Mouse (Mus musculus) limb, embryonic 11.5 days (tissue): ENCODE measurements around the gene Ankrd45. TPM values are rescaled to one million over a fixed set of nuclear protein-coding genes. Genes with fewer than 3 reads are reported as not detected.
A peak's percentile ranks its signal among the peaks of the same experiment; 100 is the strongest.
"Not testable (repeated sequence)": the region's sequence is repeated elsewhere in the genome, so short reads cannot be mapped to it uniquely, and the experiment has no call there.

Experiments used
- ATAC-seq: fragments of 200-750 bp; cut with Nextera tagmentation; 2 replicates; pipeline ENCODE4 v1.8.0; 2017; ENCODE audit warnings: low read depth; ENCODE audit not compliant: insufficient number of reproducible peaks, low FRiP score, low TSS enrichment
- DNase-seq: peaks from one replicate; pipeline ENCODE4 v3.0.0-alpha.2; 2015; ENCODE audit warnings: low spot score
- H3K27ac ChIP-seq: fragments of 300-500 bp; sonication (generic); replicated peaks from 2 replicates; pipeline ENCODE4 v1.5.1; 2014; ENCODE audit warnings: low read depth, mild to moderate bottlenecking, low read length
- H3K27me3 ChIP-seq: fragments of 300-500 bp; sonication (generic); 2 replicates; pipeline ENCODE4 v1.6.1; 2014; ENCODE audit warnings: mild to moderate bottlenecking, low read length, mixed read lengths; ENCODE audit not compliant: control insufficient read depth, insufficient read depth
- H3K36me3 ChIP-seq: fragments of 300-500 bp; sonication (generic); 2 replicates; pipeline ENCODE4 v1.6.1; 2014; ENCODE audit warnings: mild to moderate bottlenecking, low read length, moderate library complexity, mixed read lengths; ENCODE audit not compliant: control insufficient read depth, insufficient read depth
- H3K4me1 ChIP-seq: fragments of 300-500 bp; sonication (generic); 2 replicates; pipeline ENCODE4 v1.6.1; 2014; ENCODE audit warnings: low read length, mixed read lengths; ENCODE audit not compliant: control insufficient read depth, insufficient read depth
- H3K4me2 ChIP-seq: fragments of 300-500 bp; sonication (generic); 2 replicates; pipeline ENCODE4 v1.6.1; 2014; ENCODE audit warnings: low read depth, mild to moderate bottlenecking, moderate library complexity; ENCODE audit not compliant: severe bottlenecking
- H3K4me3 ChIP-seq: fragments of 300-500 bp; sonication (generic); 2 replicates; pipeline ENCODE4 v1.5.1; 2014; ENCODE audit warnings: low read depth, low read length
- H3K9ac ChIP-seq: fragments of 300-500 bp; sonication (generic); 2 replicates; pipeline ENCODE4 v1.6.1; 2014; ENCODE audit warnings: mild to moderate bottlenecking, low read length
- H3K9me3 ChIP-seq: fragments of 300-500 bp; sonication (generic); 2 replicates; pipeline ENCODE4 v1.6.1; 2016; ENCODE audit warnings: low read length; ENCODE audit not compliant: control insufficient read depth
- WGBS: fragments of 180-500 bp; shearing (Covaris S2); extraction: QIAGEN DNeasy Blood & Tissue Kit; methylation state at CpG from one replicate; pipeline ENCODE4 v1.1.7; 2014; 5-methylcytosine and 5-hydroxymethylcytosine counted together
- polyA plus RNA-seq: library from polyadenylated mRNA; unstranded; fragments of >200 nt; fragmentation: Nextera tagmentation; extraction: Ambion mirVana; gene quantifications from 2 replicates; pipeline ENCODE4 v1.2.1, GENCODE M21; 2014

Ankrd45 gene
- polyA plus RNA-seq, 1 experiment from 2014 or later: 3.8 TPM

DNA sequence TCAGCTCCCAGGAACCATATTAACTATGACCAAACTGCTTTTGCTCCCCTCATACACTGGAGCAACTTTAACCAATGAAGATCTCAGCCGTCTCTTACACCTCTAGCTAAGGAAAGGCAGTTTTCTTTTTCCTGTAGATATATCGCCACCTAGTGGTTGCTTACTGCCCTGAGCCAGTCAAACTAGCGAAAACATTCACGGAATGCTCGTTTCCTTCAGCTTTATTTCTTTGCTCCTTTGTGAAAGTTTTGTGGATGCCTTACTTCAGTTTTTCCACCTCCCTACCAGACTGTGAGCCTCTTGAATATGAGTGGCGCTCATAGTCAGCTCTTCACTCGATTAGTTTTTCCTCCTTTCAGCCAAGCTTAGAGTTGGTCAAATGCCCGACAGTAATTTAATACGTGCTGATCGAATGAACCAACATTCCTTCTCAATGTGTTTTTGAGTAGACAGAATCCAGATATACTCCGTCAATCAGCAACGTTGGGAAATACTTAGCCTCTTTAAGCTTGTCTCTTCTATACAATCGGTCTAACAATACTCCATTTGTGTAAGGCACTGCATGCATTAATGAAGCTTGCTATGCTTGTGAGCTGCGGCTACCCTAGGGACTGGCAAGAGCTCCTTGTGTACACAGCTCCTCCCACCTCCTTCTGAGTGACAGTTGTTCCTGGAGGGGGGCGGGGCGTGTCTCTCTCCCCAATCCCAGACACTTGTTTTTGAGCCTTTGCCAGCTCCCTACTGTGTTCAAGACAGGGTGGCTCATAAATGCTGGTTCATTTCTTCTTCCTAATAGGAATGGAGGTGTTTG lies 53.3 kb downstream of the Ankrd45 start:
- Histone ChIP-seq H3K4me1 (no peaks in the 10 kb centered on the region), H3K27ac (no peak overlapping the region; the same call in 1 of the 2 replicates), H3K27me3 (no peaks in the 10 kb centered on the region), H3K9ac (peak overlapping the region; percentile 48; the same call in 1 of the 2 replicates), H3K4me3 (peak overlapping the region; percentile 37), H3K36me3 (no peaks in the 10 kb centered on the region), H3K9me3 (no peaks in the 10 kb centered on the region), H3K4me2 (peak overlapping the region; percentile 58)
- ATAC-seq: peak; percentile 91
- under 1% methylated on average over 16 of the region's 16 CpGs for WGBS
- DNase-seq: peak; percentile 83

DNA sequence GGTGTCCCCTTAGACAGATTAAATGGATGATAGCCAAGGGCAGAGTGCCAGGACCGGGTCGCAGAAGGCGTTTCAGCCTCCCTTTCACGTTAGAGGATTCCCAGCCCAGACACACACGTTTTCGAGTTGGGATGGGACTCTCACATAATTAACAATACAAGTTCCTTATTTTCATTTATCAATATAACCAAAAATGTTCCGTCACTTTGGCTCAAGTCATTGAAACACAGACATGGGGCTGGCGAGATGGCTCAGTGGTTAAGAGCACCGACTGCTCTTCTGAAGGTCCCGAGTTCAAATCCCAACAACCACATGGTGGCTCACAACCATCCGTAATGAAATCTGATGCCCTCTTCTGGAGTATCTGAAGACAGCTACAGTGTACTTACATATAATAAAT lies 53.9 kb downstream of the Ankrd45 start:
- H3K27me3 ChIP-seq, H3K36me3 ChIP-seq, H3K4me3 ChIP-seq, DNase-seq, H3K4me1 ChIP-seq, H3K9me3 ChIP-seq, H3K9ac ChIP-seq, H3K4me2 ChIP-seq, H3K27ac ChIP-seq: not testable (repeated sequence)
- WGBS: 67% methylated on average over 11 of the region's 11 CpGs
- ATAC-seq: 0 out of 2 replicates have a peak, but pooled peaks have one; percentile 9

DNA sequence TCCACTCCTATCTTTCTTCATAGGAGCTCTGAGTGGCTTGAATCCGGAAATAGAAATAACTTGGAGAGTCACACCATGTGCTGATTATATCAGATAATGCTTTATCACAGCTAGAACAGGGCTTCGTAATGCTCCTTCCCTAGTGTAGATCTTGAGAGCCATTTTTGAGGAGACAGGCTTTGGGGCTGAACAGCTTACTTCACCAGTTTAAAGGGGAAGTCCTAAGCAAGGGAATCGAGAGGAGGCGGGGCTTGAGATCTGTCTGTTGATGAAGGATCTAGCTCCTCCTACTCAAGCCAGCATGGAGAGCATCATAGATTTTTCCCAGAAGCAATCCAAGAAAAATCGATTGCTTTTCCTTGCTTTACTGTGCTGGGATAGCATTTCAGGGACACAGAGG lies 57.4 kb downstream of the Ankrd45 start:
- no peaks in the 10 kb centered on the region for H3K27me3 ChIP-seq
- WGBS: 78% methylated on average over 5 of the region's 5 CpGs

DNA sequence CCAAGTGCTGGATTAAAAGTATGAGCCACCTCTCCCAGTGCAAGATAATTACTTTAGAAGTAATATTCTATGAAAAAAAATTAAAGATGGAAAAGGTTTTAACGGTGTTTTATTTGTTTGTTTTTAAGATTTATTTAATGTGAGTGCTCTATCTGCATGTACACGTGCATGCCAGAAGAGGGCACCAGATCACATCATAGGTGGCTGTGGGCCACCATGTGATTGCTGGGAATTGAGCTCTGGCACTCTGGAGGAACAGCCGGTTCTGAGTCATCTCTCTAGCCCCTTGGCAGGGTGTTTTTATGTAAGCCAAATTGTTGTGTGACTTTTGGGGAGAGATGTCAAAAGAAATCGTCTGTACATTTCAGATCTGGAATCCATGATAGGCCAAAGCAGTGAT lies 72.0 kb downstream of the Ankrd45 start:
- no peaks in the 10 kb centered on the region for H3K27me3 ChIP-seq
- H3K4me3 ChIP-seq: no peak overlapping the region
- 35% methylated on average over 4 of the region's 4 CpGs for whole genome bisulfite sequencing
- H3K4me2 ChIP-seq: no peak overlapping the region
- H3K4me1 ChIP-seq: no peaks in the 10 kb centered on the region
- H3K36me3 ChIP-seq: no peaks in the 10 kb centered on the region
- H3K27ac ChIP-seq: no peak overlapping the region
- ATAC-seq (no peak), DNase-seq (no peak)
- no peaks in the 10 kb centered on the region for H3K9me3 ChIP-seq
- no peak overlapping the region for H3K9ac ChIP-seq

More for the DNA sequence above, 57.4 kb downstream of the Ankrd45 start:
- Histone ChIP-seq H3K4me3 (no peak overlapping the region), H3K9ac (no peak overlapping the region), H3K9me3 (no peaks in the 10 kb centered on the region), H3K4me2 (no peak overlapping the region), H3K36me3 (no peaks in the 10 kb centered on the region), H3K4me1 (no peaks in the 10 kb centered on the region), H3K27ac (no peak overlapping the region)
- DNase-seq (no peak), ATAC-seq (no peak)

DNA sequence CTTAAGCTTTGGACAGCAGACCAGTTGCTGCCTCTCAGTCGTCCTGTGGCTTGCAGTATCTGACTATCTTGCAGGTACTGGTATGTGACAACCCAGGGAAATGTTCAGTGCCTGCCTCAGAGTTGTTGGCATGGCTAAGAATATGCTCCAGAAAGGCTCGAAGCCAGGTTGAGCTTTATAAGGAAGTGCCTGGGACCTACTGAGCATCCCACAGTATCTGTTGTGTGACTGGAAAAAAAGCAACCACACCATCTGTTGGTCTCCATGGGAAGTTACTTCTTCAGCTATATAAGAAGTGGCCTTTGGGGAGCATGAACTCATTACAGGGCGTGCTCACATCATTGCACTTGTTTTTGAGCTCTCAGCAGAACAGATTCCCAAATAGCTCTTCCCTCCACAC lies 77.3 kb downstream of the Ankrd45 start:
- Histone ChIP-seq H3K4me1 (no peaks in the 10 kb centered on the region), H3K4me2 (no peak overlapping the region), H3K27ac (no peak overlapping the region), H3K36me3 (no peaks in the 10 kb centered on the region), H3K9me3 (no peaks in the 10 kb centered on the region), H3K27me3 (no peaks in the 10 kb centered on the region), H3K4me3 (no peak overlapping the region), H3K9ac (no peak overlapping the region)
- no peak for DNase-seq
- no peak for ATAC-seq
- WGBS: 70% methylated on average over 3 of the region's 3 CpGs

Other genes starting within 250 kb of the Ankrd45 start
- gene Rc3h1, start 236.3 kb upstream of the Ankrd45 start, polyA plus RNA-seq: 8.4 and 9.5 TPM in 2 replicates
- 1.4 and 2.0 TPM in 2 replicates for gene Serpinc1, start 164.1 kb upstream of the Ankrd45 start, polyA plus RNA-seq
- 9.3 and 11.5 TPM in 2 replicates for gene Zbtb37, start 107.8 kb upstream of the Ankrd45 start, polyA plus RNA-seq
- 48.0 and 51.6 TPM in 2 replicates for gene Dars2, start 72.0 kb upstream of the Ankrd45 start, polyA plus RNA-seq
- gene Cenpl, start 72.0 kb upstream of the Ankrd45 start, polyA plus RNA-seq: 41.7 and 44.8 TPM in 2 replicates
- 18.1 and 21.1 TPM in 2 replicates for gene Klhl20, start 11.2 kb upstream of the Ankrd45 start, polyA plus RNA-seq
- gene Tex50, start 16.6 kb downstream of the Ankrd45 start, polyA plus RNA-seq: not detected in 2 replicates
- gene Prdx6, start 108.5 kb downstream of the Ankrd45 start, polyA plus RNA-seq: 635 and 732 TPM in 2 replicates